Mouse (Mus musculus) liver, embryonic 13.5 days (tissue): Measurements from ENCODE around the gene Nes. TPM values are rescaled to one million over a fixed set of nuclear protein-coding genes. Genes with fewer than 3 reads are reported as not detected.

Experiments used
- ATAC-seq: fragments of 200-750 bp; cut with Nextera tagmentation; 2 replicates; pipeline ENCODE4 v1.8.0; 2017; ENCODE audit warnings: low read depth, mild to moderate bottlenecking, moderate number of reproducible peaks, moderate library complexity
- DNase-seq: peaks from one replicate; pipeline ENCODE4 v3.0.0; 2022
- H3K27ac ChIP-seq: fragments of 300-500 bp; sonication (generic); 2 replicates; pipeline ENCODE4 v1.5.1; 2015; ENCODE audit warnings: moderate library complexity, mild to moderate bottlenecking, inconsistent platforms
- H3K27me3 ChIP-seq: fragments of 300-500 bp; sonication (generic); 2 replicates; pipeline ENCODE4 v1.6.1; 2015; ENCODE audit warnings: mild to moderate bottlenecking, inconsistent platforms
- H3K36me3 ChIP-seq: fragments of 300-500 bp; sonication (generic); 2 replicates; pipeline ENCODE4 v1.6.1; 2015; ENCODE audit warnings: mild to moderate bottlenecking, inconsistent platforms
- H3K4me1 ChIP-seq: fragments of 300-500 bp; sonication (generic); replicated peaks from 2 replicates; pipeline ENCODE4 v1.6.1; 2015; ENCODE audit warnings: inconsistent platforms
- H3K4me2 ChIP-seq: fragments of 300-500 bp; sonication (generic); 2 replicates; pipeline ENCODE4 v1.6.1; 2015; ENCODE audit warnings: inconsistent platforms, mild to moderate bottlenecking, moderate library complexity
- H3K4me3 ChIP-seq: fragments of 300-500 bp; sonication (generic); replicated peaks from 2 replicates; pipeline ENCODE4 v1.5.1; 2015; ENCODE audit warnings: mild to moderate bottlenecking, inconsistent platforms
- H3K9ac ChIP-seq: fragments of 300-500 bp; sonication (generic); 2 replicates; pipeline ENCODE4 v1.6.1; 2015; ENCODE audit warnings: mild to moderate bottlenecking, inconsistent platforms
- H3K9me3 ChIP-seq: fragments of 300-500 bp; sonication (generic); replicated peaks from 2 replicates; pipeline ENCODE4 v1.6.1; 2016; ENCODE audit warnings: inconsistent platforms
- WGBS: fragments of 180-500 bp; shearing (Covaris S2); methylation state at CpG from one replicate; pipeline ENCODE4 v1.1.7; 2015; ENCODE audit not compliant: insufficient replicate concordance; 5-methylcytosine and 5-hydroxymethylcytosine counted together
- polyA plus RNA-seq: library from polyadenylated mRNA; unstranded; fragments of >200 nt; fragmentation: Nextera tagmentation; extraction: Ambion mirVana; gene quantifications from 2 replicates; pipeline ENCODE4 v1.2.1, GENCODE M21; 2015

The Nes gene
- polyA plus RNA-seq, 1 experiment from 2014 or later = 2.8 TPM

DNA sequence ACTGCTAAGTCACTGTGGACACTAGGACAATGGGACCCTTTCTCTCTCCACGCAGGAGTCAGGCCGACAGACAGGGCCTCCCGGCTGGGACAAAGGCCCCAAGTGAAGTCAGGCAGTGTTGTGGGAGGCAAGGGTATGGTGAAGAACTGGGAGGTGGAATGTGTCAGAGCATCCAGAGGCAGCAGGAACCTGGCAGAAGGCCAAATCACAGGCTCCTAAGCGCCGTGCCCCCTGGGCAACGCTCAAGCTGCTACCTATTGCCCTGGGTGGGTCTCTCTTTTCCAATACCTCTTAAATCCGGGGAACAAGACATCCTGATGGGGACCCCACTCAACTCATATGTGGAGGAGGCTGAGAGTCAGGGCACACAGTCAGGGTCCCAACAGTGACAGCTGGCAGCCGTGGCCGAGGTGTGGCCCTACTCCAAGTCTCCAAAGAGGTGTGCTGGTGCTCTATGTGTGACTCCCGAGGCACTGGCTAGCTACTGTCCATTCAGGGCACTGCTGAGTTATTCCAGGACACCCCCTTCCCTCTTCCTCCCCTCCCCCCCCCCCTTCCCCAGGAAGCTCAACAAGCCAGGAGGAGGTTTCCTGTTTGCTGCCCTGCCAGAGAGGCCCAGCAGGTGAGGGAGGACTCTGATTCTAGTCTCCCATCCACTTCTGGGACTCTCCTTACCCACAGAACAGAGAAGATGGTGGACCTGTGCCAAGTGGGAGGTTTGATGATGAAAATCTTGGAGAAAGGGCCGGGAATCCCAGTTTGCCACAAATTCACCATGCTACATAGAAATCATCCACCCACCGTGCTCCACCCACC, 14.8 kb downstream of the Nes start:
- Histone ChIP-seq H3K36me3 (no peaks in the 10 kb centered on the region), H3K9me3 (no peaks in the 10 kb centered on the region), H3K27ac (peak overlapping the region; percentile 4; the same call in 1 of the 2 replicates), H3K4me1 (peaks cover 65% of the 10 kb centered on the region), H3K9ac (no peak overlapping the region), H3K4me2 (no peak overlapping the region), H3K4me3 (no peak overlapping the region), H3K27me3 (peaks cover 56% of the 10 kb centered on the region)
- WGBS = 54% methylated on average over 12 of the region's 12 CpGs
- DNase-seq (no peak), ATAC-seq (no peak)

DNA sequence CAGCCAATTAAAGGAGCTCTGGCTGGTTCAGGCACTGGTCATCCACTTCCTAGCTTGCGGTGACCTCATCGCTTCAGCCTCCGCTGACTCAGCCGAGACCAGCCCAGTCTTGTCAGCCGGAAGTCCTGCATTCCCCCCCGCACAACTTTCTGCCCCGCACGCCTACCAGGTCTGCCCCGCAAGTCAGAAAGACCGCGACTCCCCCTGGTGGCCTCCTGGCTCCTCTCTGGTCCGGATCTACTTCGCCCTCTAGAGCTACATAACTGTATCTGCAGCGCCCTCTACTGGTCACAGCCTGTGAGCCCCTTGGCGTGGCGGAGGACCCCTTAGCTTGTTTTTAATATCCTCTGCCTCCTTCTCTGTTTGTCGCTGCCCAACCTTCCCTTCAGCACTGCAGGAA, 16.0 kb downstream of the Nes start:
- Histone ChIP-seq H3K4me1 (peaks cover 55% of the 10 kb centered on the region), H3K4me3 (peak overlapping the region; percentile 48), H3K27ac (no peak overlapping the region), H3K4me2 (peak overlapping the region; percentile 69), H3K36me3 (no peaks in the 10 kb centered on the region), H3K27me3 (peaks cover 62% of the 10 kb centered on the region), H3K9ac (peak overlapping the region; percentile 47), H3K9me3 (no peaks in the 10 kb centered on the region)
- ATAC-seq (peak; percentile 69), DNase-seq (peak; percentile 87)
- under 1% methylated on average over 17 of the region's 17 CpGs for WGBS

DNA sequence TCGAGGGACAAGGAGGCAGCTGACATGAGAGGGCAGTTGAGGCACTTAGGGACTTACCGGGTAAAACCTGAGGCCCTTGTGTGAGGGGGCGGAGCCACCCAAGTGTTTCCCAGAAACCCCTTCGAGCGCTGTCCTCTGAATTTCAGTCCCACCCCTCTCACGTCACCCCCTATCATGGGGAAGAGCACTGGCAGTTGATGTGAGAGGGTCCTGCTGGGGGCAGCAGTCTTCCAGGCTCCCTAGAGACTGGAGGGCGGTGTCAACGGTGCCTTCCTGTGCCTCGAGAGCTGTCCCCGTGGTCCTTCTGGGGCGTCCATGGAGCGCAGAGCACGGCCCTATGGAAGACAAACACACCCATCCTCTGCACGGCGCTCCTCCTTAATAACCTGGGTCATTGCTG, 16.8 kb downstream of the Nes start:
- DNase-seq (peak; percentile 65), ATAC-seq (peak; percentile 57)
- WGBS = under 1% methylated on average over 15 of the region's 15 CpGs
- Histone ChIP-seq H3K4me1 (peaks cover 47% of the 10 kb centered on the region), H3K9ac (peak overlapping the region; percentile 47; the same call in 1 of the 2 replicates), H3K4me2 (peak overlapping the region; percentile 69), H3K36me3 (no peaks in the 10 kb centered on the region), H3K27ac (no peak overlapping the region), H3K27me3 (peaks cover 67% of the 10 kb centered on the region), H3K4me3 (peak overlapping the region; percentile 48), H3K9me3 (no peaks in the 10 kb centered on the region)

DNA sequence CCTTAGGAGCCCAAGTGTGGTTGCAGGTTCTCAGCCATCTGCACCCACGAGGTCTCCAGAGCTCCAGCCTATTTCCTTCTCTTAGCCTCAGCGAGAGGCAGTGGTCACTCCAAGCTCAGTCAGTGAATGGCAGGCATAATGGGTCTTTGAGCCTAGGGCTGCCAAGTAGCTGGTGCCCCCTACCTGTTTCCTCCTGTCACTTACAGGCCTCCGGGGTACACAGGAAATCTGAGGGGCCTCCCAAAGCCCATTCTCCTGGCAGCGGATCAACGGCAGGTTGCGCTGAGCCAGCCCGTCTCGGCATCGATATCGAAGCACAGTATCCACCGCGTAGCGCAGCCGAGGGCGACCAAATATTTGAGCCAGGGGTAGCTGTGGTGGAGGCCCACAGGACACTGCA, 17.2 kb downstream of the Nes start:
- 4% methylated on average over 15 of the region's 15 CpGs for WGBS
- no peaks in the 10 kb centered on the region for H3K9me3 ChIP-seq
- peak overlapping the region; percentile 69 for H3K4me2 ChIP-seq
- no peak overlapping the region for H3K27ac ChIP-seq
- peak overlapping the region; percentile 48 for H3K4me3 ChIP-seq
- no peaks in the 10 kb centered on the region for H3K36me3 ChIP-seq
- H3K9ac ChIP-seq = peak overlapping the region; percentile 47; the same call in 1 of the 2 replicates
- ATAC-seq (no peak), DNase-seq (no peak)
- peaks cover 43% of the 10 kb centered on the region for H3K4me1 ChIP-seq
- H3K27me3 ChIP-seq = peaks cover 69% of the 10 kb centered on the region

DNA sequence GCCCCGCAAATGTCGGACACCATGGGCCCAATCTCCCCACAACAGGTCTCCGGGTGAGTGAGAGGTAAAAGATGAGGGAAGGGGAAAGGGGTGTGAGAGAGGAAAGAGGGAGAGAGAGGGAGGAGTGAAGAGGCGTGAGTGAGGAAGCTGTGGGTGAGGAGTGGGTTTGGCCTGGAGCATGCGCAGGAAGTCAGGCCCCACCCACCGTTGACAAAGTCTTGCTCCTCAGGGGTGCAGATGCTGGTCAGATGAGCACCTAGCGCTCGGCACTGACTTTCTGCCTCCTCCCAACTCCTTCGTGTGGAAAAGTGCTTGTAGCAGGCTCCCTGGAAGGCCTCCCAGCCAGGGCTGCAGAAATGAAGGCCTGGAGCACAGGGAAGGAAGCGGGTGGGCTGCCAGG, 19.1 kb downstream of the Nes start:
- DNase-seq = no peak
- Histone ChIP-seq H3K4me1 (peaks cover 29% of the 10 kb centered on the region), H3K4me3 (no peak overlapping the region), H3K36me3 (no peaks in the 10 kb centered on the region), H3K9ac (no peak overlapping the region), H3K9me3 (no peaks in the 10 kb centered on the region), H3K27ac (no peak overlapping the region), H3K4me2 (no peak overlapping the region), H3K27me3 (peaks cover 87% of the 10 kb centered on the region)
- 33% methylated on average over 10 of the region's 10 CpGs for WGBS
- ATAC-seq = no peak

DNA sequence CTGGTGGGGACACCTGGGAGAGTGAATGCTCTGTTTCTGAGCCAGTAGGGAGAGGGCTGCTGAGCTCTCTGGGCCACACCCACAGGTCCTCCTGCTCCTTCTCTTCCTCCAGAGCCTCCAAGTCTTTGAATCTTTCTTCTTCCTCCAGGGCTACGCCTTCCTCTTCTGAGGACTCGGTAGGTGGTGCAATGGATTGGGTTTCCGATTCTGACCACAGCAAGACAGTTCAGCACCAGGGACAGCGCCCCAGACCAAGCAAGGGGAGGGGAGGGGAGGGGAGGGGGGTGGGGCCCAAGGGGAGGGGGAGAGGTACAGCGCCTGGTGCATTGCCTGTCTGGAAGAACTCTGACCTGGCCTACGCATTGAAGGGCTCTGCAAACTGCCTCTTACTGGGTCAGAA, 22.6 kb downstream of the Nes start:
- ATAC-seq = no peak
- H3K27me3 ChIP-seq = peaks cover 98% of the 10 kb centered on the region
- no peaks in the 10 kb centered on the region for H3K36me3 ChIP-seq
- H3K27ac ChIP-seq = no peak overlapping the region
- no peak overlapping the region for H3K4me2 ChIP-seq
- peak; percentile 32 for DNase-seq
- WGBS = 0% methylated on average over 5 of the region's 6 CpGs
- no peaks in the 10 kb centered on the region for H3K9me3 ChIP-seq
- H3K4me3 ChIP-seq = no peak overlapping the region
- H3K9ac ChIP-seq = no peak overlapping the region
- H3K4me1 ChIP-seq = peaks cover 11% of the 10 kb centered on the region

DNA sequence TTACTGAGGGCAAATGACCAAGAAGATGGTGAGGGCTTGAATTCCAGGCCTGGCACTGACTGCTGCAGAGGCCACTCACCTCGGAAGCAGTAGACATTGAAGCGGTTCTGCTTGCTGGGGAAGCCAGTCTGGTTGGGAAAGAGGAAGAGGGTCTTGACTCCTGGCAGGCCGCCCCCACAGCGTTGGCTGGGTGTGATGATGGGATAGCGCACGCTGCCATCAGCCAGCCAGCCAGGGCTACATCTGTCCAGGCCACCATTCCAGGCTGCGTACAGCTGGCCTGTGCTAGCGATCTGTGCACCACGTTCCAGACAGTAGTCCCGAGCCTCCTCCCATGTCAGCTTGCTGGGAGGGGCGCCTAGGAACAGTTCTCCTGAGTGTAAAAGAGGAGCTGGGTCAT, 24.5 kb downstream of the Nes start:
- H3K36me3 ChIP-seq = no peaks in the 10 kb centered on the region
- H3K4me1 ChIP-seq = peaks cover 7% of the 10 kb centered on the region
- no peak overlapping the region for H3K27ac ChIP-seq
- H3K9me3 ChIP-seq = no peaks in the 10 kb centered on the region
- H3K4me3 ChIP-seq = no peak overlapping the region
- no peak for DNase-seq
- H3K9ac ChIP-seq = no peak overlapping the region
- 21% methylated on average over 11 of the region's 11 CpGs for WGBS
- no peak overlapping the region for H3K4me2 ChIP-seq
- ATAC-seq = no peak
- peaks cover 99% of the 10 kb centered on the region for H3K27me3 ChIP-seq

DNA sequence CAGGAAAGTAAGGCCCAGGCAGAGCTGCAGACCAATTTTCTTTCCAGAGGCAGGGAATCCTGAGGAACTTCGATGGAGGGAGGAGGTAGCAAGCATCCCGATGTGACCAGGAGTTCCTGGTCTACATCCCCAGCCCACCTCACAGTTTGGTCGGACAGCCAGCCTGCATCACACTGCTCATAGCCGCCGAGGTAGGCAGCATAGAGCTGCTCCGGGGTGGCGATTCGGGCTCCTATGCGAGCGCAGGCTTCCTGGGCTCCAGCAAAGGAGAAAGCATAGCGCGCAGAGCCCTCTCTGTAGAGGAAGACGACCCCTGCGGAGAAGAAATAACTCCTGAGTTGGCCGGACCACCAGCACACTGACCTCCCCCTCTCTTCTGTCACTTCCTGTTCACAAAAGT, 25.5 kb downstream of the Nes start:
- Histone ChIP-seq H3K4me3 (no peak overlapping the region), H3K36me3 (no peaks in the 10 kb centered on the region), H3K27ac (no peak overlapping the region), H3K9ac (no peak overlapping the region), H3K4me1 (peaks cover 7% of the 10 kb centered on the region), H3K9me3 (no peaks in the 10 kb centered on the region), H3K4me2 (no peak overlapping the region), H3K27me3 (peaks cover 99% of the 10 kb centered on the region)
- no peak for ATAC-seq
- 6% methylated on average over 15 of the region's 15 CpGs for WGBS
- DNase-seq = no peak

DNA sequence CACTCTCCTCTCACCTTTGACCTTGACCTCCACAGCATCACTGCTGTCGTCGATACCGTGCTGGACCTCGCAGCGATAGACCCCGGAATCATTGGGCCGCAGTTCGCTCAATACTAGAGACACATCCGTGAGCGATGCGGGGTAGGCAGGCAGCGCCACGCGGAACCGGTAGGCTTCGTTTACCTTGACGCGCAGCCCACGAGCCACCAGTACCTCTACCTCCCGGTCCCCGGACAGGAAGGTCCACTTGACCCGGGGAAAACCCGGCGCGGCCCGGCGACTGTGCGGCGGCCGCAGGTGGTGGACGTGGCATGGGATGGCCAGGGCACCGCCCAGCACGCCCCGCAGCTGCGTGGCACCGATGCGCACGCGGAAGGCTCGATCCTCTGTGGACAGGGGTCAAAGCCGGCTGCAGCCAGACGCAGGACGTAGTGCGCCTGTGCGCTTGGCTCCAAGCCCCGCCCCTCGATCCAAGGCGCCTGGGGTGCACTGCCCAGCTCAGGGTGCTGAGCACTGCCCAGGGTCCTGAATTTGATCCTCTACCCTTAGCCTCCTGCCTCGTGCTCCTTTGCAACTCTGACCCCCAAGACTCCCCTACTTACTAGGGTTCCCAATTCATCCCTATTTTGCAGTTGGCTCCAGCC, 26.2 kb downstream of the Nes start:
- Histone ChIP-seq H3K9me3 (no peaks in the 10 kb centered on the region), H3K4me1 (peaks cover 7% of the 10 kb centered on the region), H3K9ac (no peak overlapping the region), H3K27me3 (peaks cover 99% of the 10 kb centered on the region), H3K36me3 (no peaks in the 10 kb centered on the region), H3K4me2 (peak overlapping the region; percentile 52), H3K27ac (no peak overlapping the region), H3K4me3 (peak overlapping the region; percentile 32)
- 1% methylated on average over 49 of the region's 49 CpGs for WGBS
- no peak for DNase-seq
- ATAC-seq = no peak

DNA sequence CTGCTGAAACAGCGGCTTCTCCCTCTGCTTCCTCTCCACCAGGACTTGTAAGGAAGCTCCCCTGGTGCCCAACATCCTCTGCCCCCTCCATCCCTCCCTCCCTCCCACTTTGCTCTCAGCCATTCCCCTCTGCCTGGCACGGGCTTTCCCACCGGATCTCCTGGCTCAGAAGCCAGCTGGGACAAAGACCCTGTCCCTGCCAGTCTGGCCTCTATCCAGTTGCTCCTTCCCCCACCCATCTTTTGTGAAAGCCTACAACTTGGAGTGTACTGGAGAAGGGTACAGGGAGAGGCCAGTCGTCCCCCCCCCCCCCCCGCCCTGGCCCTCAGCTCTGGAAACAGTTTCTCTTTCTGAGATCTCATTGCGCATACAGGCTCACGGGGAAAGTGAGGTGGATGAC, 27.9 kb downstream of the Nes start:
- DNase-seq = no peak
- Histone ChIP-seq H3K4me2 (no peak overlapping the region), H3K9me3 (no peaks in the 10 kb centered on the region), H3K4me1 (peaks cover 7% of the 10 kb centered on the region), H3K27me3 (peaks cover 100% of the 10 kb centered on the region), H3K4me3 (no peak overlapping the region), H3K36me3 (no peaks in the 10 kb centered on the region), H3K27ac (no peak overlapping the region), H3K9ac (no peak overlapping the region)
- no peak for ATAC-seq
- 3% methylated on average over 7 of the region's 7 CpGs for WGBS

DNA sequence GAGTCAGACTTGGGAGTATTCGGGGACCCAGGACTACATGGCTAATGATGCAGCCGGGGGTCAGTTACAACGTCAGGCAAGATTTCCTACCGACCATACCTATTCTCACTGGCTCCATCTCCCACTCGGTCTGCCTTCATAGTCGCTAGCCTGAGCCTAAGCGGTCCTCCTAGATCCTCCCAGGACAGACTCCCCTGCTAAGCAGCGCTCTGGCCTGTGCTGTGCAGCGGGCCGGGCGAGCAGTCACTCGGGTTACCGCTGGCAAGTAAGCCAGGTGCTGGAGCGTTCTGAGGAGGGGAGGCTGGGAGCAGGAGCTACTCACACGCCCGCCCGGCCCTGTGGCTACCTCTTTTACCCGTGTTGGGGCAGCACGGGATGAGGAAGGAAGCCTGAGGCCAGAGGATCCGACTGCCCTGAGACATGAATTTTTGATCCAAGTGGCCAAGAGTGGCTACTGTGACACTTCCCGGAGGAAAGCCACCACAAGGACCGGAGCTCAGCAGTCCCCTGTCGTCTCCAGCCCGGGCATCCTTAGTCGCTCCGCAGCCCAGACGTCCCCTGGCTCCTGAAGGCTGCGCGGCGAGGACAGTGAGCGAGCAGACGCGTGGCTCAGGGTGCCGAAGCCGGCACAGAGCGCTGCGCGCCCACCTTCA, 28.5 kb downstream of the Nes start:
- H3K36me3 ChIP-seq = no peaks in the 10 kb centered on the region
- WGBS = 2% methylated on average over 38 of the region's 38 CpGs
- H3K4me3 ChIP-seq = no peak overlapping the region
- peaks cover 7% of the 10 kb centered on the region for H3K4me1 ChIP-seq
- H3K9ac ChIP-seq = no peak overlapping the region
- H3K27me3 ChIP-seq = peaks cover 99% of the 10 kb centered on the region
- ATAC-seq = no peak
- H3K9me3 ChIP-seq = no peaks in the 10 kb centered on the region
- H3K27ac ChIP-seq = no peak overlapping the region
- H3K4me2 ChIP-seq = peak overlapping the region; percentile 32; the same call in 1 of the 2 replicates
- DNase-seq = no peak
